Mouse (Mus musculus) cerebellum, adult 11-12 months (tissue): ENCODE measurements around the gene Tcf21.

Source experiments
- DNase-seq: peaks from one replicate; pipeline ENCODE4 v3.0.0; 2022

Gene Tcf21

DNA sequence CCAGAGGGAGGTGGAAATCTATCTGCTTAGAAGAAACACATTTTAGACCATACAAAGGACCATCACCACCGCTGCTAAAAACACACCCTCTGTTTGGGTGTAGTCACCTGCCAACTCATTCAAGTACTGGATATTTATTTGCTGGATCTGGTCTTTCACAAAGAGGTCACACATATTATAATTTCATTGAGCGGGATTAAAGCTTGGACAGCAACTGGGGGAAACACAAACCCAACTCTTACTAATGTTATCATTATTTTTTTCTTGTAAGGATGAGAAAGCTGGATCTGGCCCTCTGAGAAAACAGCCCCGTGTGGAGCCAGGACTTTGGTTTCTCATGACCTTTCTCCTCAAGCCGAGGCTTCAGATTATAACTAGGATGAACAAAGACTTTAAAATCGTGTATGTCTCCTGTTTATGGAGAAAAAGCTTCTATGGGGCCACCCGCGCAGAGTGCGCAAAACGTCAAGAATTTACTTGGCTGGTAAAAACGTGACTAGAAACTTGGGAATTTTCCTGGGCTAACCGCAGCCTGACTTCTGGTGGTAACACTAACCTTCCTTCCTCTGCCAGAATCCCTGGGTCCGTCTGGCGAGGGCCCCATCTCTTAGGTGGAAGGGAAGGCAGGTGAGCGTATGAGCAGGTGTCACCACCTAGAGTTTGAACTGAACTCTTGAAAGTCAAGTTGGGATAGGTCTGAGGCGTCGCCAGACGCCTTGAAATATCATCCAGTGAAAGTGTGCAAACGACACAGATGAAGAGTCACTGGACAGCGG is 4.3 kb downstream of the Tcf21 start:
- no peak for DNase-seq

DNA sequence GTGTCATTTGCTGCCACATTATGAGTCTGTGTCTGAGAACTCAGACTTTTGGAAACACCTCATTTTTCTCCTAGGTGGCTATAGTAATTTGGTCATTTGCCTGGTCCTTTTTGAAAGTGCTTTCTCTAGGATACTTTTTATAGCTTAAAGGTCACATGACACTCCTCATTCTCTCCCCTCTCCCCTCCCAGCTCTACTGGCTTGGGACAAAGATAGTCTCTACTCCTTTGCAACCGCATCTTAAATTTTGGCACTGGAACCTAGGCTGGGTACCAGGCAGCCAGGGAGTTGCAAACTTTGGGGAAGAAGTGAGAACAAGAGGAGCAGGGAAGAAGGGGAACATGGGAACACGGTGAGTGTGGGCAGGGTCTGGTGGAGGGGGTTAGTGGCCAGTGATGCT is 5.2 kb downstream of the Tcf21 start:
- no peak for DNase-seq

DNA sequence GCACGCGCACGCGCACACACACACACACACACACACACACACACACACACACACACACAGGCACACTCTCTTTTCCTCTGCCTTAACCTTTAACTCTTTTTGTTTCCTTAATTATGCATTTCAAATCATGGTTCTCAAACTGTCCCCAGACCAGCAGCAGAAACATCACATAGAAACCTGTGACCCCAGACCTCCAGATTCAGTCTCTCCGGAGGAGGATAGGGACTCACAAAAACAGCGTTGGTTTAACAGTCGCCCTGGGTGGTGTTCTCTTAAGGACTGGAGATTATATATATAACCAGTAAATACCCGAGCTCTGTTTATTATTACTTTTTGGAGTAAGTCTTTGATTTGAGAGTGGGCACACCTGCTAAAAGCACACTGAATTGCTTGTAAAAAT is 5.7 kb downstream of the Tcf21 start:
- no peak for DNase-seq

DNA sequence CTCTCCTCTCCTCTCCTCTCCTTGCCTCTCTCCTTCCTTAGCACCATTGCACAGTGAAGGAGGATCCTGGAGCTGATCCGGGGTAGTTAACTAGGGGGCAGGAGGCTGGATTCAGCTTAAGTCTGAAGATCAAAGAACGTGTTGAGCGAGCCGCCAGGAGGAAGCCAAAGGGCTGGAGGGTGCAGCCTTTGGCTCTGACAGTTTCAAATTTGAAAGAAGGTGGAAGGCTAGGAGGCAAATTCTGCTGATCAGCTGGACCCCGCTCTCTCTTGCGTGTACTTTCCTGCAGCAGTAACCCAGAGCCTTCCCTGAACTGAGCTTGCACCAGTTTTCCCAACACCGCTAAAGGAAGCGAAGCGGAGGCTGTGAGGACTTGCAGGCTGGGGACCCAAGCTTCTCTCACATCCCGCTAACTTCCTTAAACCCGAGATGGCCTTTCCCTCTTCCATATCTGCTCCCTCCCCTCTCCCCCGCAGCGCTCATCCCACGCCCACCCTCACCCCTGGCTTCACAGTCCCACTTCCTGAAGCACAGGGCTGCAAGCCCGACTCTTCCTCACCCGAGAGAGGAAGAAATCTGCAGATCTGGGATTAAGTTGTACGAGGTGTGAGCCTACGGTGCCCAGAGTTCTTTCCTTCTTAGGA is 6.5 kb downstream of the Tcf21 start:
- DNase-seq: no peak

DNA sequence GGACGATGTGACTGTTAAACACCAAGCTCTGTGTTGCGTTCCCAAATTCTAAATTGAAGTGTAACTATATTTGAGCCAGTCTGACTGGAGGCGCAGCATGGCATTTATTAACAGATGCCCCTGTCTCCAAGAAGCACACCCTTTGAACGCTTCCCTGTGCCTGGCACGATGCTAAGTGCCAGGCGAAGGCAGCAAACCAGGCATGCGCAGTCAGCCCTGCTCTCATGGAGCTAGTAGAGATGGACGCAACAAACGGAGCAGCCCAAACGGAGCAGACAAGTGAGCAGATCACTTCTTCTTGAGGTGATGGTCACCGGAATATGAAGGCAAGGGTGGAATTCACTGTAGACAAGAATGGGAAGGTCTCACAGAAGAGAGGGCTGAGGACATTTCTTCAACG is 8.1 kb downstream of the Tcf21 start:
- no peak for DNase-seq

DNA sequence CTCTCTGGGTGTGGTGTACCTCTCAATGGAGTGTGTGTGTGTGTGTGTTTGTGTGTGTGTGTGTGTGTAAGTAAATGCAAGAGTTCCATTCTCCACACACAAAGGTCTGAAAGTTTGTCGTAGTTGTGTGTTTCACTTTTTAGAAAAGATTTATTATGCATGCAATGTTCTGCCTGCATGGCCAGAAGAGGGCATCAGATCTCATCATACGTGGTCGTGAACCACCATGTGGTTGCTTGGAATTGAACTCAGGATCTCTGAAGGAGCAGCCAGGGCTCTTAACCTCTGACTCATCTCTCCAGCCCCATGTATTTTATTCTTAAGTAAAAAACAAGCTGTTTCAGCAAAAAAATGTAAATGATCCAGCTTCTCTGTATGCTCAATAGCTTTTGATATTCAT is 37.3 kb downstream of the Tcf21 start:
- DNase-seq: no peak

DNA sequence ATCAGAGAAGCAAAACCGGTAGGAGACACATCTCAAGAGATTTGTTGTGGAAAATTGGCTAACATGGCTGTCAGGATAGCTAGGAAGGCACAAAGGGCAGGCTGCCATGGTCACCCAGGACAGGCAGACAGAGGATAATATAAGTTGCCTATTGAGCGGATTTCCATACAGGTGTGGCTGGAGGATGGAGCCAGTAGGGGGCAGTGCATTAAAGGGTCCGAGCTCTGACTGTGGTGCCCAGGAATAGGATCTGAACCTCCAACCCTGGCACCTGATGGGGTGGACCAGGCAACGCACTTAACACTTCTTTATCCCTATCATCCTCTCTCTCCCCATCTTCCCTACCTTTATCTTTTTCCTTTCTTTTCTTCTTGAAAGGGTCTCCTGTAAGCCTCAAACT is 38.5 kb downstream of the Tcf21 start:
- DNase-seq: no peak

DNA sequence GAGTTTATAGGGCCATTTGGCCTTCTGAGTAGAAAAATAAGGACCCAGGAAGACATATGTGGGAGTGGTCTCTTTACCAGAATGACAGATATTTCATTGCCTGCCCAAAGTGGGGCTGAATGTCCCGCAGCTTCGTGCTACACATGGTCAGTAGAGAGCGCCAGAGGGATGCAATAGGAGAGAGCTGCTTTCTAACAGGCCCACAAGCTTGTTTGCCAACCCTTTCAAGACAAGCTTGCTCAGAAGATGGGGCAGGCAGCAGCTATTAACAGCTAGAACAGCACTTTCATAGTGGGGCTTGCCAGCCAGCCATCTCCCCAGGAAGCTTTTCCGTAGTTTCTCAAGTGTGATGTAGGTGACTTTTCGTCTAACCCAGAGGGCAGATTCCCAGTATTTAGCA is 42.0 kb downstream of the Tcf21 start:
- no peak for DNase-seq

DNA sequence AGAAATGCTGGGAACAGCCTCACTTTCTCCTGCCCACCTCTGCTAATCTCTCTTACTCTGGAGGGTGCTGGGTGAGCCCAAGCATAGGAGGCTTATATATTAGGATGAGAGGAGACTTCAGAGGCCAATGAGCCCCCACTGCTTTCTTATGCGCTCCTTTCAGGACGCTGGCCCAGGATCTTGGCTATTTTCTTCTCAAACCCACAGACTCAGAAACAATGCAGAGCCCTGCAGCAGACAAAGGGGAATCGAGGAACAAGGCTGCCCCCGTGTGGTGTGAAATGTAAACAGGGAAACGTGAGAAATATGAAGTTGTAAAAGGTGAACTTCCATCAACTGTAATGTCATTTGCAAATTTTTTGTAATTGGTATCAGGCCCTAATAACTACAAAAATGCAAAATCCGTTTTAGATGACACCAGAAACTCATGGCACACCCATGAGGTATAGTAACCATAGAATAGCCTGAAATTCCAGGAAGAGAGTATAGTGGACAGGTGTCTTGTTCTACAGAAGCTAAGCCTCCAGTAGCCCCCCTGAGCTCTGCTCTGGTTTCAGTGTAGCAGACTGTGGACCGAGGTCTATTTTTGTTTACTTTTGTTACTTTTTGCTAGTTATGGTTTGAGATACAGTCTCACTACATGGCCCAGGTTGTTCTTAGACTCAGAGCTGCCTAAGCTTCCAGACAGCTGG is 43.8 kb downstream of the Tcf21 start:
- DNase-seq: peak; percentile 28

DNA sequence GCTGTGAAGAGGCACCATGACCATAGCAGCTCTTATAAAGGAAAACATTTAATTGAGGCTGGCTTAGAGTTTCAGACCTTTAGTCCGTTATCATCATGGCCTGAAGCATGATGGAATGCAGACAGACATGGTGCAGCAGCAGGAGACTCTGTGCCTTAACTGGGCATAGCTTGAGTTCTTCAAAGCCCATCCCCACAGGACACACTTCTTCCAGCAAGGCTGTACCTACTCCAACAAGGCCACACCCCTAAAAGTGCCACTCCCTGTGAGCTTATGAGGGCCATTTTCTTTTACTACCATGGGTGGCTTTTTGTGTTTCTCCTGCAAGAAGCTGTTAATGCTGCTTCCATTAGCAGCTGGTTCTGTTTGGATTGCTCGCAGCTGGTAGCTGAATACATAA is 44.5 kb downstream of the Tcf21 start:
- DNase-seq: no peak

DNA sequence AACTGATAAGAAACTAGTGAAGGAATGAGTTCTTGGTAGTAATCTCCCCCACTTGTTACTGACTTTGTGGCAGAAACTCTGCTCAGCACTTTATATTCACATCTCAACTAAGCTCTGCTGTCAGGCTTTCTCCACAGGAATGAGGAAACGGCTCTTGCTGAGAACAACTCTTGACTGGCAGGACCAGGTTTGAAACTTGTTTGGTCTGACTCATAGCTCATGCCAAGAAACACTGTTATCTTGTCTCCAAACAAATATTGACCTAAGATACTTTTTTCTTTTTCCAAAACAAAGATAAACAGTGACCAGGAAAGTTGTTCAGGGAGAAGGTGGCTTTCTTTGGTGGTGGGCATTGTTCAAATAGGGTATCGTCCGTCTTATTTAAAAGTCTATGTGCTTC is 45.3 kb downstream of the Tcf21 start:
- DNase-seq: no peak
